Comparison of ENCODE assay signal across 19 mouse cellular contexts in genomic region chr11:89627232-89627631, GRCm38 (mm10).
DNase-seq lines count a peak whose midpoint lies in the region; ATAC-seq and TF ChIP-seq lines count a peak whose summit lies in the region.
"Had no signal": no experiment of that assay in that cellular context is flagged by ENCODE, and none has a peak within 500 bp of the region (broad histone marks: within the 10 kb centered on the region; RNA-seq: fewer than 3 reads in every experiment).

No protein-coding gene starts in this region.

- no peaks in the 10 kb centered on the region for H3K27me3 ChIP-seq in CH12.LX (replicated peaks)
- no peaks in the 10 kb centered on the region for H3K27me3 ChIP-seq in kidney, embryonic 14.5 days (ENCODE audit: control insufficient read depth, insufficient read depth, low read length)
- H3K27me3 ChIP-seq: embryonic facial prominence, embryonic 12.5 days; forebrain, embryonic 15.5 days had no signal

- no peaks in the 10 kb centered on the region for H3K9me3 ChIP-seq in CH12.LX (replicated peaks; ENCODE audit: low read length)
- H3K9me3 ChIP-seq in kidney, embryonic 14.5 days (ENCODE audit: control insufficient read depth, low read length) = no peaks in the 10 kb centered on the region
- H3K9me3 ChIP-seq: embryonic facial prominence, embryonic 10.5 days; embryonic facial prominence, embryonic 12.5 days; forebrain, embryonic 13.5 days; forebrain, embryonic 15.5 days had no signal

- dilution Hi-C loops in CH12.LX (cut with MboI; ENCODE audit: extremely low pct_ligation_motif_present, extremely low pct_unique_long_range_greater_than_20kb, low sequenced_read_pairs) = no loop called here

- DNase-seq in adrenal gland, adult (ENCODE audit: inconsistent age in 2 of 2, low spot score in 1 of 2) = peak; percentile 20 to 58
- no peak for DNase-seq in adrenal gland, adult 18-20 months (ENCODE audit: low spot score in 2 of 2)
- DNase-seq in adrenal gland, adult 8-10 months = peak; percentile 15
- DNase-seq in adrenal gland, postnatal 4 days (ENCODE audit: low spot score in 2 of 2) = no peak
- DNase-seq in CH12.LX (ENCODE audit: extremely low read depth) = peak; percentile 95
- DNase-seq in brain, adult 2 months (ENCODE audit: low read depth, low spot score) = peak; percentile 43
- DNase-seq: B cell, adult 2 months; cerebellum, adult 11 months; cerebellum, adult 18-20 months; cerebellum, adult 9-10 months; cerebellum, postnatal 10 days; cerebellum, postnatal 25 days; forebrain, postnatal 0 days had no signal

- H3K4me1 ChIP-seq in CH12.LX (ENCODE audit: control insufficient read depth in 1 of 2, insufficient read depth in 2 of 2) = peaks cover 32 to 86% of the 10 kb centered on the region in 2 experiments
- H3K4me1 ChIP-seq in kidney, embryonic 14.5 days (ENCODE audit: control insufficient read depth, insufficient read depth, low read length) = no peaks in the 10 kb centered on the region
- H3K4me1 ChIP-seq: embryonic facial prominence, embryonic 10.5 days; embryonic facial prominence, embryonic 12.5 days had no signal

- TF ChIP-seq CTCF in CH12.LX (conservative IDR thresholded peaks at IDR 0.05 in 1 of 2, IDR thresholded peaks at IDR 0.05 in 1 of 2; ENCODE audit: low read depth in 2 of 2, low read length in 2 of 2) = no peak

- H3K9ac ChIP-seq in CH12.LX (ENCODE audit: insufficient read depth, low read depth) = no peak overlapping the region
- no peak overlapping the region for H3K9ac ChIP-seq in kidney, embryonic 14.5 days (ENCODE audit: low read depth, low read length)
- H3K9ac ChIP-seq: embryonic facial prominence, embryonic 12.5 days; forebrain, embryonic 13.5 days; forebrain, embryonic 15.5 days; forebrain, postnatal 0 days had no signal

- ATAC-seq in kidney, embryonic 14.5 days (ENCODE audit: low FRiP score, low TSS enrichment) = no peak
- ATAC-seq: CD4-positive, CD25-positive, alpha-beta regulatory T cell, adult 4 months; forebrain, embryonic 13.5 days; forebrain, embryonic 15.5 days; forebrain, postnatal 0 days had no signal

- no peak; the same call in 1 of the 2 replicates for TF ChIP-seq RAD21 in CH12.LX (IDR thresholded peaks at IDR 0.05; ENCODE audit: low read depth, low read length)

- H3K36me3 ChIP-seq in CH12.LX (replicated peaks in 1 of 2; ENCODE audit: control insufficient read depth in 1 of 2, insufficient read depth in 1 of 2, low read length in 1 of 2) = no peaks in the 10 kb centered on the region
- H3K36me3 ChIP-seq in kidney, embryonic 14.5 days (ENCODE audit: control insufficient read depth, insufficient read depth, low read length) = no peaks in the 10 kb centered on the region
- H3K36me3 ChIP-seq: embryonic facial prominence, embryonic 10.5 days; embryonic facial prominence, embryonic 12.5 days; forebrain, embryonic 15.5 days had no signal

- in situ Hi-C loops in CH12.LX (cut with MboI; ENCODE audit: low pct_ligation_motif_present, low pct_unique_long_range_greater_than_20kb, low sequenced_read_pairs) = no loop called here

- no peaks in the 10 kb centered on the region for H3K79me2 ChIP-seq in CH12.LX (replicated peaks; ENCODE audit: control insufficient read depth, extremely low read depth, insufficient read depth, poor library complexity, severe bottlenecking)

- H3K27ac ChIP-seq in CH12.LX (ENCODE audit: insufficient read depth, low read depth) = no peak overlapping the region
- H3K27ac ChIP-seq in kidney, embryonic 14.5 days (ENCODE audit: low read depth, low read length) = no peak overlapping the region
- H3K27ac ChIP-seq: embryonic facial prominence, embryonic 10.5 days; embryonic facial prominence, embryonic 12.5 days; forebrain, embryonic 13.5 days; forebrain, embryonic 15.5 days had no signal

- peak; percentile 93 for TF ChIP-seq EP300 in CH12.LX (IDR thresholded peaks at IDR 0.05; ENCODE audit: low read length)

- no peak for TF ChIP-seq POLR2A in CH12.LX (IDR thresholded peaks at IDR 0.05; ENCODE audit: low read depth, low read length)

- no peak overlapping the region for H3K4me3 ChIP-seq in CH12.LX (replicated peaks in 1 of 3; ENCODE audit: low read depth in 2 of 3, low read length in 2 of 3, poor library complexity in 1 of 3)
- no peak overlapping the region for H3K4me3 ChIP-seq in kidney, embryonic 14.5 days (ENCODE audit: low read length)
- H3K4me3 ChIP-seq: embryonic facial prominence, embryonic 10.5 days; embryonic facial prominence, embryonic 12.5 days; forebrain, embryonic 13.5 days; forebrain, embryonic 15.5 days had no signal

- no peak overlapping the region for H3K4me2 ChIP-seq in CH12.LX (ENCODE audit: insufficient read depth, low read depth, poor library complexity, severe bottlenecking)
- H3K4me2 ChIP-seq in kidney, embryonic 14.5 days (replicated peaks; ENCODE audit: low read depth, low read length) = no peak overlapping the region
- H3K4me2 ChIP-seq: embryonic facial prominence, embryonic 12.5 days; forebrain, embryonic 13.5 days; forebrain, embryonic 15.5 days had no signal

TF ChIP-seq in CH12.LX, 34 proteins besides CTCF, POLR2A, EP300 and RAD21:
- TF ChIP-seq CHD2 (IDR thresholded peaks at IDR 0.05; ENCODE audit: low read length) (0 out of 2 replicates have a peak, but pooled peaks have one; percentile 17), PAX5 (IDR thresholded peaks at IDR 0.05; ENCODE audit: low read length) (no peak), NRF1 (IDR thresholded peaks at IDR 0.05; ENCODE audit: low read depth, low read length) (no peak), ELF1 (IDR thresholded peaks at IDR 0.05; ENCODE audit: low read depth, low read length) (no peak), USF2 (conservative IDR thresholded peaks at IDR 0.05; ENCODE audit: low read depth, low read length) (no peak), MXI1 (IDR thresholded peaks at IDR 0.05; ENCODE audit: low read depth, low read length) (no peak), USF1 (IDR thresholded peaks at IDR 0.05; ENCODE audit: low read depth, low read length) (no peak), RCOR1 (conservative IDR thresholded peaks at IDR 0.05; ENCODE audit: low read depth, low read length) (peak; percentile 81), HCFC1 (IDR thresholded peaks at IDR 0.05; ENCODE audit: low read depth, low read length) (no peak), ZNF384 (IDR thresholded peaks at IDR 0.05; ENCODE audit: low read depth, low read length) (peak; percentile 64), ETS1 (conservative IDR thresholded peaks at IDR 0.05; ENCODE audit: low read depth, low read length) (peak; percentile 98), ZMIZ1 (IDR thresholded peaks at IDR 0.05; ENCODE audit: low read depth, low read length) (no peak), BHLHE40 (IDR thresholded peaks at IDR 0.05; ENCODE audit: low read depth, low read length) (peak; percentile 88), TCF12 (IDR thresholded peaks at IDR 0.05; ENCODE audit: low read depth, low read length) (peak; percentile 96), ZC3H11A (IDR thresholded peaks at IDR 0.05; ENCODE audit: low read depth, low read length) (no peak), POLR2AphosphoS2 (IDR thresholded peaks at IDR 0.05; ENCODE audit: low read depth, low read length) (no peak), ZKSCAN1 (IDR thresholded peaks at IDR 0.05; ENCODE audit: borderline replicate concordance, low read depth, low read length) (no peak), MYC (IDR thresholded peaks at IDR 0.05; ENCODE audit: low read depth, low read length) (peak; percentile 63; the same call in 1 of the 2 replicates), TBP (conservative IDR thresholded peaks at IDR 0.05; ENCODE audit: low read depth, low read length) (peak; percentile 98), E2F4 (IDR thresholded peaks at IDR 0.05; ENCODE audit: insufficient replicate concordance, low read depth, low read length) (no peak), MAX (IDR thresholded peaks at IDR 0.05; ENCODE audit: low read length) (peak; percentile 65; the same call in 1 of the 2 replicates), MAFK (IDR thresholded peaks at IDR 0.05; ENCODE audit: insufficient replicate concordance, low read length) (peak; percentile 97), UBTF (IDR thresholded peaks at IDR 0.05; ENCODE audit: low read depth, low read length) (peak; percentile 98), NELFE (IDR thresholded peaks at IDR 0.05; ENCODE audit: low read depth, low read length) (no peak), CHD1 (IDR thresholded peaks at IDR 0.05; ENCODE audit: low read depth, low read length) (no peak), GABPA (IDR thresholded peaks at IDR 0.05; ENCODE audit: insufficient replicate concordance, low read depth, low read length) (no peak), SMC3 (IDR thresholded peaks at IDR 0.05; ENCODE audit: low read depth, low read length) (no peak), MAZ (IDR thresholded peaks at IDR 0.05; ENCODE audit: low read depth, low read length) (peak; percentile 84), MEF2A (IDR thresholded peaks at IDR 0.05; ENCODE audit: borderline replicate concordance, low read depth, low read length) (peak; percentile 81), JUN (IDR thresholded peaks at IDR 0.05; ENCODE audit: insufficient read depth, low read depth, low read length) (peak; percentile 81), KAT2A (IDR thresholded peaks at IDR 0.05; ENCODE audit: insufficient replicate concordance, low read length) (0 out of 2 replicates have a peak, but pooled peaks have one; percentile 56), IRF4 (IDR thresholded peaks at IDR 0.05; ENCODE audit: low read depth, low read length) (peak; percentile 93), JUND (conservative IDR thresholded peaks at IDR 0.05; ENCODE audit: low read depth, low read length) (peak; percentile 86), SIN3A (IDR thresholded peaks at IDR 0.05; ENCODE audit: low read length) (peak; percentile 61; the same call in 1 of the 2 replicates)

Comparison
In these comparisons a context has a peak if more than half of its experiments do, and no peak if none do; other contexts are left out.
1. DNase-seq: peak in adrenal gland, adult (2 of 2), adrenal gland, adult 8-10 months (single experiment), CH12.LX (single experiment) and brain, adult 2 months (single experiment); none in adrenal gland, adult 18-20 months (0 of 2) and adrenal gland, postnatal 4 days (0 of 2).